Mouse (Mus musculus) stomach, embryonic 16.5 days (tissue): ENCODE data around the gene Phactr2. TPM values are rescaled to one million over a fixed set of nuclear protein-coding genes. Genes with fewer than 3 reads are reported as not detected.

ENCODE experiments used
- ATAC-seq: fragments of 200-750 bp; cut with Nextera tagmentation; 2 replicates; pipeline ENCODE4 v1.8.0; 2017; ENCODE audit warnings: moderate number of reproducible peaks, moderate TSS enrichment; ENCODE audit not compliant: insufficient read depth, low FRiP score
- H3K27ac ChIP-seq: fragments of 300-500 bp; sonication (generic); 2 replicates; pipeline ENCODE4 v1.5.1; 2014; ENCODE audit warnings: low read length
- H3K27me3 ChIP-seq: fragments of 300-500 bp; sonication (generic); 2 replicates; pipeline ENCODE4 v1.6.1; 2014; ENCODE audit warnings: low read length, control low read depth, mixed read lengths; ENCODE audit not compliant: control insufficient read depth, insufficient read depth
- H3K36me3 ChIP-seq: fragments of 300-500 bp; sonication (generic); 2 replicates; pipeline ENCODE4 v1.6.1; 2014; ENCODE audit warnings: low read length; ENCODE audit not compliant: control insufficient read depth, insufficient read depth
- H3K4me1 ChIP-seq: fragments of 300-500 bp; sonication (generic); 2 replicates; pipeline ENCODE4 v1.6.1; 2014; ENCODE audit warnings: low read length, control low read depth, mixed read lengths; ENCODE audit not compliant: control insufficient read depth, insufficient read depth
- H3K4me2 ChIP-seq: fragments of 300-500 bp; sonication (generic); 2 replicates; pipeline ENCODE4 v1.6.1; 2014; ENCODE audit warnings: low read depth, low read length, mixed read lengths
- H3K4me3 ChIP-seq: fragments of 300-500 bp; sonication (generic); replicated peaks from 2 replicates; pipeline ENCODE4 v1.5.1; 2014; ENCODE audit warnings: mild to moderate bottlenecking, low read length
- H3K9ac ChIP-seq: fragments of 300-500 bp; sonication (generic); 2 replicates; pipeline ENCODE4 v1.6.1; 2014; ENCODE audit warnings: low read length
- H3K9me3 ChIP-seq: fragments of 300-500 bp; sonication (generic); replicated peaks from 2 replicates; pipeline ENCODE4 v1.6.1; 2016; ENCODE audit warnings: low read length, control low read depth; ENCODE audit not compliant: control insufficient read depth
- WGBS: fragments of 180-500 bp; shearing (Covaris S2); extraction: QIAGEN DNeasy Blood & Tissue Kit; methylation state at CpG from one replicate; pipeline ENCODE4 v1.1.7; 2014; 5-methylcytosine and 5-hydroxymethylcytosine counted together
- polyA plus RNA-seq: library from polyadenylated mRNA; unstranded; fragments of >200 nt; fragmentation: Nextera tagmentation; extraction: Ambion mirVana; gene quantifications from 2 replicates; pipeline ENCODE4 v1.2.1, GENCODE M21; 2015

Phactr2 gene
- polyA plus RNA-seq, 1 experiment from 2014 or later, result 26.4 TPM

DNA sequence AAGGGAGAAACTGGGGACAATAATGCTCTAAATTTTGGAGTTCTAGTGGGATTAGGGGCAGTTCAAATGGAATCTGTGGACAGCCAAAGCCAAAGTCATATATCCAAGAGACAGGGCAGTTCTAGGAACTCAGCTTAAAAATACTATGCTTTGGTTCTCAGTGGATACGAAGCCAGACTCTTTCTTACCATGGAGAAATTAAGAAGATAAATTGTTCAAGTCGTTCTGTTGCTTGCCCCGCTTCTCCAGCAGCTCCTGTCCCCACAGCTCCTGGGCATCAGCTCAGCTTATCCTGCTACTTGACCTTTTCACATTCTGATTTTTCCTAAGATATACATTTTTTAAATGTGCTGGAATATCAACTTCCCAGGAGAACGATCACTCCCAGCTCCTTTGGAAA is 80.2 kb downstream of the Phactr2 start:
- H3K9me3 ChIP-seq, result 0 out of 2 replicates have a peak, but pooled peaks cover 3% of the 10 kb centered on the region
- no peaks in the 10 kb centered on the region for H3K27me3 ChIP-seq
- no peak overlapping the region for H3K4me2 ChIP-seq
- H3K9ac ChIP-seq, result no peak overlapping the region
- H3K4me1 ChIP-seq, result peaks cover 3% of the 10 kb centered on the region; the same call in 1 of the 2 replicates
- WGBS, result 48% methylated on average over 4 of the region's 4 CpGs
- ATAC-seq, result peak; percentile 62; the same call in 1 of the 2 replicates
- no peaks in the 10 kb centered on the region for H3K36me3 ChIP-seq
- H3K4me3 ChIP-seq, result no peak overlapping the region
- peak overlapping the region; percentile 79; the same call in 1 of the 2 replicates for H3K27ac ChIP-seq

DNA sequence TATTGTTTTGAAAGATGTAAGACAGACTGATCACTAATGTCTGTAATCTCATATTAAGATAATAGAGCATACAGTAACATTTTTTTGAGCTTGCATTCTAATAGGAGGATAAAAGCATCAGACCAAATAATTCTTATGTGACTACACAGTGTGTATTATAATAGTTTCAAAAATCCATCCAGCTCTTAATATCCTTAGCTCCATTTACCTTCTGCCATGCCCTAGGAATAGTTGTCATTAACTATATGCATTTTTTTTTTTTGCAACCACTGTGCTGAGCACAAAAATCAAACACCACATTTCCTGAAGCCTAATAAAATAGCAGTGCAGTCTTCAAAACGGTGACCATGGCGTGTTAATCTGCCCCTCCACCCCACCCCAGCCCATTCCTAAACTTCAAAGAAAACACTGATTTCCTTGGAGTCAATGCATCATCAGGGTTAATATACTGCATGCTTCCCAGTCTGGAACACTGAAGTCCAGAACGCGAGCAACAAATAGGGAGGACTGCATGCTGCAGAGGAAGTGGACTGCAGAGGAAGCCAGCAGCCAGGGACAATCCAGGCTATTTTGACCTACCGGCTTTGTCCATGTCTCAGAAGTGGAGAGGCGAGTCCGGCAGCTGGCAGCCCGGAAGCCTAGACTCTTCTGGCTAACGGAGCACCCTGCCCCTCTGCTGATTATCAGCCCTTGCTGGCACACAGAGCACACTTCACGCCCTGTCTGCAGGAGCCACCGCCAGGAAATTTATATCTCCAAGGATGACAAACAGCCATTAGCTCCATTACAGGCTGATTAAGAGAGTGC is 85.9 kb downstream of the Phactr2 start:
- WGBS, result 5% methylated on average over 11 of the region's 11 CpGs
- H3K4me3 ChIP-seq, result peak overlapping the region; percentile 38
- peak overlapping the region; percentile 83 for H3K27ac ChIP-seq

GRCm38 (mm10) chr10:13384866-13385265 is 89.3 kb downstream of the Phactr2 start:
- WGBS, result 55% methylated on average over 3 of the region's 3 CpGs
- Histone ChIP-seq H3K36me3 (no peaks in the 10 kb centered on the region), H3K9me3 (no peaks in the 10 kb centered on the region), H3K4me1 (peaks cover 20% of the 10 kb centered on the region), H3K9ac (no peak overlapping the region), H3K27ac (no peak overlapping the region), H3K4me2 (no peak overlapping the region), H3K27me3 (no peaks in the 10 kb centered on the region), H3K4me3 (no peak overlapping the region)
- ATAC-seq, result no peak

More for the DNA sequence above, 85.9 kb downstream of the Phactr2 start:
- Histone ChIP-seq H3K4me2 (peak overlapping the region; percentile 52), H3K9me3 (0 out of 2 replicates have a peak, but pooled peaks cover 3% of the 10 kb centered on the region), H3K9ac (peak overlapping the region; percentile 74), H3K27me3 (no peaks in the 10 kb centered on the region), H3K36me3 (no peaks in the 10 kb centered on the region), H3K4me1 (peaks cover 20% of the 10 kb centered on the region)
- ATAC-seq, result peak; percentile 76; the same call in 1 of the 2 replicates

DNA sequence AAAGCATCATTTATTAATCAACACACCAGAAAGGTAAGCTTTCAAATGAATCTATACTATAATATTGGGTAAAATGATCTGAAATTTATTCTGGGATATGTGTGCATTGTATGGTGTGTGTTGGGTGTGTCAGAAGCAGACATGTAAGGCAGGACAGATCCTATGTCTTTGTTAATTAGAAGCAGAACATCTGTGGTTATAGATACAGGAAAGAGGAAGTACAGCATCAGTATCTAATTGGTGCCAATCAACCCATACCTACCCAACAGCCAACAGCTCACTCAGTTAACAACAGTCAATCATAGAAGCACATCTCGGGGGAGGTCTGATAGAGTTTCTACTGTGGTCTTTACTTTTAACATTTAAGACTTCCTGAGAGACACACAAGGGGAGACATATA is 96.3 kb downstream of the Phactr2 start:
- H3K4me1 ChIP-seq, result peaks cover 28% of the 10 kb centered on the region
- no peak overlapping the region for H3K9ac ChIP-seq
- ATAC-seq, result no peak
- H3K4me3 ChIP-seq, result no peak overlapping the region
- H3K27ac ChIP-seq, result peak overlapping the region; percentile 27; the same call in 1 of the 2 replicates
- no peak overlapping the region for H3K4me2 ChIP-seq
- no peaks in the 10 kb centered on the region for H3K9me3 ChIP-seq
- H3K36me3 ChIP-seq, result no peaks in the 10 kb centered on the region
- H3K27me3 ChIP-seq, result no peaks in the 10 kb centered on the region
- 93% methylated on average over 1 of the region's 1 CpGs for WGBS

- H3K36me3 ChIP-seq, result no peaks in the 10 kb centered on the region
- H3K4me1 ChIP-seq, result peaks cover 28% of the 10 kb centered on the region
- ATAC-seq, result peak; percentile 78
- WGBS, result 37% methylated on average over 13 of the region's 13 CpGs
- H3K9ac ChIP-seq, result peak overlapping the region; percentile 14; the same call in 1 of the 2 replicates
- no peak overlapping the region for H3K4me2 ChIP-seq
- no peaks in the 10 kb centered on the region for H3K27me3 ChIP-seq
- no peaks in the 10 kb centered on the region for H3K9me3 ChIP-seq
- H3K27ac ChIP-seq, result peak overlapping the region; percentile 93
- H3K4me3 ChIP-seq, result no peak overlapping the region
These were observed 97.6 kb downstream of the Phactr2 start for GRCm38 (mm10) chr10:13376428-13377260.

DNA sequence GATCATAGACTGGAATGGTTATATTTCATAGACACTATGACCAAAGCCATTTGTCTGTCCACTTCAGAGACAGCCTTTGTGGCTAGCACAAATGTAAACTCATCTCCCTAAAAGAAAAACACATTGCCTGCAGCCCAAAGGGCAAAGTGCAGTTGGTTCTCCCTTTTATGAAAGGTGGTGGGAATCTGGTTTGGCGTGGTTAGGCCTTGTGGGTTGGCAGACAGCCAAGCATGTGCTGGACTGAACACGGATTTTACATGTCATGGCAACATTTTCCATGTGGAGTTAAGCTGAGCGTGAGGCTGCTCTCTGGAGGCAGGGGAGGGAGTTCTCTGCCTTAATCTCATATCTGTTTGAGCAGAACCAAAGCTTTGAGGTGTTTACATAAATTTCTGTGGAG is 98.4 kb downstream of the Phactr2 start:
- H3K36me3 ChIP-seq, result no peaks in the 10 kb centered on the region
- peaks cover 28% of the 10 kb centered on the region for H3K4me1 ChIP-seq
- no peaks in the 10 kb centered on the region for H3K9me3 ChIP-seq
- 11% methylated on average over 3 of the region's 3 CpGs for WGBS
- no peak overlapping the region for H3K4me2 ChIP-seq
- peak overlapping the region; percentile 93 for H3K27ac ChIP-seq
- peak; percentile 70 for ATAC-seq
- H3K4me3 ChIP-seq, result no peak overlapping the region
- no peaks in the 10 kb centered on the region for H3K27me3 ChIP-seq
- H3K9ac ChIP-seq, result no peak overlapping the region

GRCm38 (mm10) chr10:13369581-13370375 is 104.4 kb downstream of the Phactr2 start:
- Histone ChIP-seq H3K9ac (no peak overlapping the region), H3K27me3 (no peaks in the 10 kb centered on the region), H3K4me1 (0 out of 2 replicates have a peak, but pooled peaks cover 3% of the 10 kb centered on the region), H3K4me2 (no peak overlapping the region), H3K27ac (peak overlapping the region; percentile 62), H3K9me3 (no peaks in the 10 kb centered on the region), H3K36me3 (peaks cover 4% of the 10 kb centered on the region; the same call in 1 of the 2 replicates), H3K4me3 (no peak overlapping the region)
- 66% methylated on average over 13 of the region's 13 CpGs for WGBS
- ATAC-seq, result peak; percentile 47; the same call in 1 of the 2 replicates

DNA sequence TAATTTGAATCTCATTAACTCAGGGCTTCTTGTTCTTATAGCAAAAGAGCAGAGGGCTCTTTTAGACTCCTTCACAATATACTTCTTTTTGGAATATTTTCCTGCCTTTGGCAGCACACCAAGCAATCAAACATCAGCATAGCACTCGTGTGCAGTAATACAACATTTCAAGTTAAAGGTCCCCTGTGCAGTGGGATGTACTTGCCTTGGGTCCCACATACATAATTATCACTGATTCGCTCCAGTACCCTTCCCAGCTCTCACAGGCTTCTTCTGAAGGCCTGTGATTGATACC is 110.0 kb downstream of the Phactr2 start:
- H3K27ac ChIP-seq, result peak overlapping the region; percentile 69
- H3K4me2 ChIP-seq, result no peak overlapping the region
- H3K4me3 ChIP-seq, result no peak overlapping the region
- no peaks in the 10 kb centered on the region for H3K9me3 ChIP-seq
- 57% methylated on average over 2 of the region's 2 CpGs for WGBS
- peak; percentile 30; the same call in 1 of the 2 replicates for ATAC-seq
- no peaks in the 10 kb centered on the region for H3K27me3 ChIP-seq
- 0 out of 2 replicates have a peak, but pooled peaks cover 4% of the 10 kb centered on the region for H3K4me1 ChIP-seq
- H3K36me3 ChIP-seq, result peaks cover 4% of the 10 kb centered on the region; the same call in 1 of the 2 replicates
- no peak overlapping the region for H3K9ac ChIP-seq
